Mouse (Mus musculus): Measurements from ENCODE around the gene Nsd2.
"Not testable (repeated sequence)": the region's sequence is repeated elsewhere in the genome, so short reads cannot be mapped to it uniquely, and the experiment has no call there.

The Nsd2 gene

GRCm38 (mm10) chr5:33932413-33932812 lies 111.9 kb downstream of the Nsd2 start:
- no peak for DNase-seq (ENCODE audit: inconsistent ontology term)

GRCm38 (mm10) chr5:33934081-33934480 lies 113.6 kb downstream of the Nsd2 start:
- no peak for DNase-seq (ENCODE audit: inconsistent ontology term)

DNA sequence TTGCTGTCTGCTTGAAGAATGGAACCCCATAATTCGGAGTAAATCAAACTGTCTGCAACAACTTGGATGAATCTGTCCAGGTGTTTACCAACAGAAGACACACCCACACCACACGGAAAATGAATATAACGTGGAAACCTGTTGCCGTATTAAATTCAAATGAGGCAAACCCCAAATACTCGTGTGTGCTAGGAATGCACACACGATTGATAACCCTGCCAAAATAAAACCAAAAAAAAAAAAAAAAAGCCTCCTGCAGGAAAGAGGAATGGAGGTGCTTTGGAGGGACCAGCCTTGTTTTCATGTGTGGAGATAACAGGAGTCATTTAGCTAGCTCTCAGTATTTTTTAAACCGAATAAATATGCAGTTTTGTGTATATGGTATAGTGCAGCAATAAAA lies 114.4 kb downstream of the Nsd2 start:
- DNase-seq (ENCODE audit: inconsistent ontology term), result no peak

GRCm38 (mm10) chr5:33935700-33936111 lies 115.2 kb downstream of the Nsd2 start:
- no peak for DNase-seq (ENCODE audit: inconsistent ontology term)

GRCm38 (mm10) chr5:33936120-33936707 lies 115.7 kb downstream of the Nsd2 start, which contains the start of gene Nelfa:
Gene Nelfa (minus strand): TSS chr5:33936413.
- DNase-seq (ENCODE audit: inconsistent ontology term), result peak; percentile 99

- DNase-seq (ENCODE audit: inconsistent ontology term), result no peak
These were observed 116.7 kb downstream of the Nsd2 start for GRCm38 (mm10) chr5:33937230-33937629.

DNA sequence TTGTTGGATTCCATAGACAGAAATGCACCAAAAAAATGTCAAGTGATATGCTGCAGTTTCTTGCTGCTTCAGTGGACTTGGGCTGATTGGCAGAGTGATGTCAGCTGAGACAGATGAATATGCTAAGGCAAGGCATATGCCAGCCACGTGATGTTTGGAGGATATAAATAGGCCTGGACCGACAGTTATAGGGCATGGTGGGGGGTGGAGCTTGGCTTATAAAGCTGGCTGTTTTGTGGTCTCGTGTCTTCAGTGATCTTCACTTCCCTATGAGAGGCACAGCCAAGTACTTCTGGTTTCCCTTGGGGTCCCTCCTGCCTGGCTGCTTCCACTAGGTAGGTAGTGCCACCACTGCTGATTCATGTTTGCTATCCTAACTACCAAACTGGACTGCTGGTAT lies 117.9 kb downstream of the Nsd2 start:
- DNase-seq (ENCODE audit: inconsistent ontology term), result no peak

DNA sequence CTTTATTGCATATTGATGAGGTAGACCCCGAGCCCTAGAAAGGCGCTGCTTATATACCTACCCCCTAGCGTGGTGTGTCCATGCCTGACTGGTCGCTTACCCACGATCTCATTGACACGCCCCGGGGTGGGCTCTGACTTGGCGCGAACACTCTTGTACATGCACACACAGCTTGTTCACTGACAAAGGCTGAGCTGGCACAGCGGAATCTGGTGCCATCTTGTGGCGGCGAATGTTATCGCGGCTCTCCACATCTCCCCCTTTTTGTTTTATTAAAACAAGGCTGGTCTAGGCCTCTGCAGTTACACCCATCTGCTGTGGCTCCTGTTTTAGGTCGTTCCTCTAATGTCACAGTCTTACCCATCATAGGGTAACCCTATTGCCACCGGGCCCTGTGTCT lies 126.5 kb downstream of the Nsd2 start:
- DNase-seq (ENCODE audit: inconsistent ontology term), result not testable (repeated sequence)
